Mouse (Mus musculus) midbrain, embryonic 16.5 days (tissue): Measurements from ENCODE around the gene Lmbrd1. TPM values are rescaled to one million over a fixed set of nuclear protein-coding genes. Genes with fewer than 3 reads are reported as not detected.

ENCODE experiments used
- ATAC-seq: fragments of 200-750 bp; cut with Nextera tagmentation; 2 replicates; pipeline ENCODE4 v1.8.0; 2017; ENCODE audit warnings: moderate TSS enrichment
- H3K27ac ChIP-seq: fragments of 300-500 bp; sonication (generic); 2 replicates; pipeline ENCODE4 v1.5.1; 2014; ENCODE audit warnings: mild to moderate bottlenecking, low read length, mixed read lengths
- H3K27me3 ChIP-seq: fragments of 300-500 bp; sonication (generic); 2 replicates; pipeline ENCODE4 v1.6.1; 2014; ENCODE audit warnings: low read depth, low read length, mixed read lengths; ENCODE audit not compliant: control insufficient read depth, insufficient read depth
- H3K36me3 ChIP-seq: fragments of 300-500 bp; sonication (generic); 2 replicates; pipeline ENCODE4 v1.6.1; 2014; ENCODE audit warnings: mild to moderate bottlenecking, low read length, moderate library complexity, mixed read lengths; ENCODE audit not compliant: control insufficient read depth, insufficient read depth
- H3K4me1 ChIP-seq: fragments of 300-500 bp; sonication (generic); 2 replicates; pipeline ENCODE4 v1.6.1; 2014; ENCODE audit warnings: mild to moderate bottlenecking, low read length, mixed read lengths; ENCODE audit not compliant: control insufficient read depth, insufficient read depth
- H3K4me2 ChIP-seq: fragments of 300-500 bp; sonication (generic); 2 replicates; pipeline ENCODE4 v1.6.1; 2014; ENCODE audit warnings: mild to moderate bottlenecking, low read length, mixed read lengths
- H3K4me3 ChIP-seq: fragments of 300-500 bp; sonication (generic); 2 replicates; pipeline ENCODE4 v1.5.1; 2014; ENCODE audit warnings: low read depth, mild to moderate bottlenecking, low read length, moderate library complexity, mixed read lengths
- H3K9ac ChIP-seq: fragments of 300-500 bp; sonication (generic); 2 replicates; pipeline ENCODE4 v1.6.1; 2014; ENCODE audit warnings: low read depth, low read length, mixed read lengths
- H3K9me3 ChIP-seq: fragments of 300-500 bp; sonication (generic); replicated peaks from 2 replicates; pipeline ENCODE4 v1.6.1; 2014; ENCODE audit warnings: mild to moderate bottlenecking, low read length, mixed read lengths; ENCODE audit not compliant: control insufficient read depth, poor library complexity, severe bottlenecking
- WGBS: fragments of 180-500 bp; shearing (Covaris S2); extraction: QIAGEN DNeasy Blood & Tissue Kit; methylation state at CpG from one replicate; pipeline ENCODE4 v1.1.7; 2014; 5-methylcytosine and 5-hydroxymethylcytosine counted together
- polyA plus RNA-seq: library from polyadenylated mRNA; unstranded; fragments of >200 nt; fragmentation: Nextera tagmentation; extraction: Ambion mirVana; gene quantifications from 2 replicates; pipeline ENCODE4 v1.2.1, GENCODE M21; 2015

Lmbrd1 gene
- polyA plus RNA-seq, 1 experiment from 2014 or later, result 57.2 TPM

- Histone ChIP-seq H3K27me3 (no peaks in the 10 kb centered on the region), H3K27ac (peak overlapping the region; percentile 90), H3K4me3 (peak overlapping the region; percentile 72), H3K36me3 (no peaks in the 10 kb centered on the region), H3K9ac (peak overlapping the region; percentile 76), H3K4me2 (peak overlapping the region; percentile 59), H3K4me1 (peaks cover 11% of the 10 kb centered on the region), H3K9me3 (no peaks in the 10 kb centered on the region)
- peak; percentile 16 for ATAC-seq
- WGBS, result 2% methylated on average over 11 of the region's 13 CpGs
Measured at GRCm38 (mm10) chr1:24679071-24679470, 641 bp downstream of the Lmbrd1 start.

- Histone ChIP-seq H3K4me1 (peaks cover 11% of the 10 kb centered on the region), H3K9ac (no peak overlapping the region), H3K27me3 (no peaks in the 10 kb centered on the region), H3K36me3 (peaks cover 3% of the 10 kb centered on the region; the same call in 1 of the 2 replicates), H3K9me3 (no peaks in the 10 kb centered on the region), H3K4me3 (no peak overlapping the region), H3K27ac (no peak overlapping the region), H3K4me2 (no peak overlapping the region)
- WGBS, result over 99% methylated on average over 3 of the region's 3 CpGs
- ATAC-seq, result no peak
Measured at GRCm38 (mm10) chr1:24680991-24681390, 2.6 kb downstream of the Lmbrd1 start.

GRCm38 (mm10) chr1:24681946-24682345, 3.5 kb downstream of the Lmbrd1 start:
- Histone ChIP-seq H3K4me3 (no peak overlapping the region), H3K4me1 (peaks cover 11% of the 10 kb centered on the region), H3K4me2 (no peak overlapping the region), H3K9ac (no peak overlapping the region), H3K9me3 (no peaks in the 10 kb centered on the region), H3K27me3 (no peaks in the 10 kb centered on the region), H3K27ac (no peak overlapping the region), H3K36me3 (peaks cover 3% of the 10 kb centered on the region; the same call in 1 of the 2 replicates)
- 71% methylated on average over 3 of the region's 3 CpGs for WGBS
- ATAC-seq, result no peak

- Histone ChIP-seq H3K27me3 (no peaks in the 10 kb centered on the region), H3K9ac (no peak overlapping the region), H3K4me2 (no peak overlapping the region), H3K27ac (no peak overlapping the region), H3K4me3 (no peak overlapping the region), H3K9me3 (no peaks in the 10 kb centered on the region), H3K4me1 (peaks cover 11% of the 10 kb centered on the region), H3K36me3 (peaks cover 6% of the 10 kb centered on the region; the same call in 1 of the 2 replicates)
- WGBS, result 76% methylated on average over 1 of the region's 1 CpGs
- peak; percentile 97 for ATAC-seq
Measured at GRCm38 (mm10) chr1:24683947-24684346, 5.5 kb downstream of the Lmbrd1 start.

- no peak for ATAC-seq
- no peaks in the 10 kb centered on the region for H3K27me3 ChIP-seq
- 96% methylated on average over 7 of the region's 7 CpGs for WGBS
- no peak overlapping the region for H3K27ac ChIP-seq
- H3K9me3 ChIP-seq, result no peaks in the 10 kb centered on the region
- H3K9ac ChIP-seq, result no peak overlapping the region
- no peak overlapping the region for H3K4me2 ChIP-seq
- H3K4me3 ChIP-seq, result no peak overlapping the region
- H3K4me1 ChIP-seq, result peaks cover 2% of the 10 kb centered on the region; the same call in 1 of the 2 replicates
- H3K36me3 ChIP-seq, result peaks cover 6% of the 10 kb centered on the region; the same call in 1 of the 2 replicates
Measured at GRCm38 (mm10) chr1:24685606-24686005, 7.2 kb downstream of the Lmbrd1 start.

- no peaks in the 10 kb centered on the region for H3K27me3 ChIP-seq
- H3K4me3 ChIP-seq, result no peak overlapping the region
- H3K4me1 ChIP-seq, result no peaks in the 10 kb centered on the region
- H3K4me2 ChIP-seq, result no peak overlapping the region
- H3K27ac ChIP-seq, result no peak overlapping the region
- WGBS, result 90% methylated on average over 4 of the region's 4 CpGs
- ATAC-seq, result no peak
- no peak overlapping the region for H3K9ac ChIP-seq
- H3K9me3 ChIP-seq, result no peaks in the 10 kb centered on the region
- peaks cover 6% of the 10 kb centered on the region; the same call in 1 of the 2 replicates for H3K36me3 ChIP-seq
Measured at GRCm38 (mm10) chr1:24686235-24687021, 8.0 kb downstream of the Lmbrd1 start.

GRCm38 (mm10) chr1:24697677-24698076, 19.2 kb downstream of the Lmbrd1 start:
- WGBS, result 93% methylated on average over 3 of the region's 3 CpGs
- Histone ChIP-seq H3K27ac (no peak overlapping the region), H3K4me2 (no peak overlapping the region), H3K9ac (no peak overlapping the region), H3K9me3 (no peaks in the 10 kb centered on the region), H3K4me1 (no peaks in the 10 kb centered on the region), H3K36me3 (peaks cover 3% of the 10 kb centered on the region; the same call in 1 of the 2 replicates), H3K27me3 (no peaks in the 10 kb centered on the region), H3K4me3 (no peak overlapping the region)
- ATAC-seq, result no peak

- H3K4me2 ChIP-seq, result no peak overlapping the region
- no peak for ATAC-seq
- H3K4me1 ChIP-seq, result 0 out of 2 replicates have a peak, but pooled peaks cover 2% of the 10 kb centered on the region
- no peak overlapping the region for H3K9ac ChIP-seq
- H3K36me3 ChIP-seq, result no peaks in the 10 kb centered on the region; the same call in 1 of the 2 replicates
- no peak overlapping the region for H3K27ac ChIP-seq
- H3K4me3 ChIP-seq, result no peak overlapping the region
- no peaks in the 10 kb centered on the region for H3K27me3 ChIP-seq
- 67% methylated on average over 9 of the region's 9 CpGs for WGBS
- no peaks in the 10 kb centered on the region for H3K9me3 ChIP-seq
Measured at GRCm38 (mm10) chr1:24698146-24698880, 19.9 kb downstream of the Lmbrd1 start.

- Histone ChIP-seq H3K4me3 (no peak overlapping the region), H3K36me3 (no peaks in the 10 kb centered on the region), H3K9me3 (no peaks in the 10 kb centered on the region), H3K27ac (no peak overlapping the region), H3K4me2 (no peak overlapping the region), H3K4me1 (0 out of 2 replicates have a peak, but pooled peaks cover 2% of the 10 kb centered on the region), H3K9ac (no peak overlapping the region), H3K27me3 (no peaks in the 10 kb centered on the region)
- WGBS, result 23% methylated on average over 9 of the region's 9 CpGs
- no peak for ATAC-seq
Measured at GRCm38 (mm10) chr1:24699320-24699719, 20.9 kb downstream of the Lmbrd1 start.
